Mouse (Mus musculus): ENCODE results near the gene Bmf.

Gene Bmf

DNA sequence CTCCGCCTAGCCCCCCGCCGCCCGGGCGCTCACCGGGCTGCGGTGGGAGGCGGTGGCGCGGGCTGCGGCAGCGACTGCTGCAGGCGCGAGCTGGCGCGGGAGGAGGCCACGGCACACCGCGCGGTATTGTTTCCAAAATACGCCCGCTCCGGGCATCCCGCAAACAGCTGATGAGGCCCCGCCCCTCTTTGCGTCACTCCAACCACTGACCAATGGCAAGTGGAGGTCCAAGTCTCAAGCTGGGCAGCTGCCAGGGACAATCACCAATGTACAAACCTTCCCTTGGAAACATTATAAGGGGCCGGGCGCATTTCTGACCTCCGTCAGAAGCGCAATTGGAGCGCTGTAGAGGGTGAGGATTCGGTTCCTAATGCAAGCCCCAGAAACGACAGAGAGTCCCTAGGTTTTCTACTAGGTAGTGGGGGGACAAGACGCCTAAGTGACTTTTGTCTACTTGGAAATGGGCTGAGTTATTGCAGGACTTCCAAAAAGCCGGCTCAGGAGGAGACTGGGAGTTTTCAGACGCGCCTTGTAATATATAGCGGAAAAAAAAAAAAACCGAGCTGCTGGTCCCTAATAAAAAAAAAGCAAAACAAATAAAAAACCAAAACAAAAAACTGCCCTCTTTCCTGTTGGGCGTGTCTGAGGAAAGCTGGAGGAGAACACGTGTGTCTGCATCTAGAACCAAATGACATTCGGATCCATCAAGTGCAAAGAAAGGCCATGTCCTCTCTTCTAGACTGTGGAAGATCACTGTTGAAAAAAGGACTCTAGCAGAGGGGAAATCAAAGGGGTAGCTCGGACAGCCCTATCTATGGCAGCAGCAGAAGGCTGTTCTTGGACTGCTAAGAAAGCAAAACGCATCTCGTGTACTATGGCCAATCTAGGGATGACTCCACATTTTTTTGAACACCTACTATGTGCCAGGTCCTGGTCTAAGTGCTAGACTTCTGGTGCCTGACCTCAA is at the start of gene Bmf:
TSS of gene Bmf (minus strand) at position 181 of the 967 bp plus-strand sequence.
- DNase-seq (ENCODE audit: low spot score) = peak; percentile 59

DNA sequence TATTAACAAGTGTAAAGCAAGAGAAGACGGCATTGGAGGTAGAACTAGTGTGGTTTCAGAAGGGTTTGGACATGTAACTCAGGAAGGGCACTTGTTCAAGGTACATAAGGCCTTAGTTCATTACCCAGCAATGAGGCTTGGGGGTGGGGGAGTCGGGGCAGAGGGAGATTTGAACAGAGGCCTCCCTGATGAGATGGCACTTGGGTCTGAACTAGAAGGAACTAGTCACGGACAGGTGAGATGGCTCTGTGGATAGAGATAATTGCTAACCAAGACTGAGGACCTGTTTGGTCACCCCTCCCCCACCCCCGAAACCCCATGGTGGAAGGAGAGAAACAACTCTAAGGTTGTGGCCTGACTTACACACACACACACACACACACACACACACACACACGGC is 49.6 kb upstream of the Bmf start:
- no peak for DNase-seq (ENCODE audit: low spot score)

DNA sequence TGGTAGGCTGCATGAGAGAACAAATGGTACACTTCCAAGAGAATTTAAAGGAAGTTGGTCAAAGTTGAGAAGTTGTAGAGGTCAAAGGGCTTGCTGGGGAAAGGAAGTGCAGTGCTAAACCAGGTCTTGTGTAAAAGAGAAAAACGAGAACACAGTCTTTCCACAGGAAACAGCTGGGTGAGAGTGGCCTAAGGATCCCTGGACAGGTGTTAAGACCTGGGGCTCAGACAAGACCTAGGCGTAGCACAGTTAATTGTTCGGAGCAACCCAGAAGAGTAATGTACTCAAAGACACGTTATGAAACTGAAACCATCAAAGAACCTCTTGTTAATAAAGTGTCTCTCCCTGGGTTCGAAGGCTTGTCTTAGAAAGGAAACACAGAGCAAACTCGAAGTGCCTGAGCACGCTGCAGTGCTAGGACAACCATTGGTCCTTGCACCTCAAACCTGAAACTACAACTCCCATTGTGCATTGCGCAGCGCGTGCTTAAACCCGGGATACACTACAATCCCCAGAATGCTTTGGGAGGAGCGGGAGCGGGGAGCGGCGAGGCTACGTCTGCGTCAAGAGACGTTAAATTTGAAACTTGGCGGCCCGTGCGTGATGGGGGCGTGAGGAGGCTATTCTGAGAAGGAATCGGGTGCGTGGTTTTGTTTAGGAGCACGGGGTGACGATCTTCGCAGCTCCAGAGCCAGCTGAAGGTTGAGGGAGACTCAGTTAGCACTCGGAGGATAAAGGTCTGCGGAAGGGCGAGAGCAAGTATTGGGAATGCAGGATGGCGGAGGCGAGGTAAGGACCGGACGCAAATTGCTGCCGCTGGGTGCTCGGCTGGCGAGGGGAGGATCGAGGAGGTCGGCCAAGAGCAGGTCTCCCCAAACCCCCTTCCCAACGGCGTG is 48.4 kb upstream of the Bmf start, which contains the start of gene Bub1b:
TSS of gene Bub1b (plus strand) at position 539 of the 896 bp plus-strand sequence.
- peak; percentile 80 for DNase-seq (ENCODE audit: low spot score)

DNA sequence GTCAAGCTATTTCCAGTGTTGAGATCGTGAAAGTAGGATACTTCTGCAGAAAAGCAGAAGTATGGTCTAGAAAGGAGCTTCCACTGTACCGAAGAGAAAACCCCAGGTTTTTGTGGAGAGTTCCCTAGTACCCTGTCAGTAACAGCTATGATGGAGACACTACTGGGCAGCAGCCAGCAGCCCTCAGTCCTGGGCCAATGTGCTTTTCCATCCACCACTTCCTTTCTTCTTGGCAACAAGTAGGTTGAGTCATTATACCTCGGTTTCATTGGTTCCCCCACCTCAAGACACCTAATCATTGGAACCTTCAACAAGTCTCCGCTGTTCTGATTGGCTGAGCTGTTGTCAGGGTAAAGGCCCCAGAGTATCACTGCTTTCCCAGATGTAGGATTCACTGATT is 41.6 kb upstream of the Bmf start:
- no peak for DNase-seq (ENCODE audit: low spot score)

DNA sequence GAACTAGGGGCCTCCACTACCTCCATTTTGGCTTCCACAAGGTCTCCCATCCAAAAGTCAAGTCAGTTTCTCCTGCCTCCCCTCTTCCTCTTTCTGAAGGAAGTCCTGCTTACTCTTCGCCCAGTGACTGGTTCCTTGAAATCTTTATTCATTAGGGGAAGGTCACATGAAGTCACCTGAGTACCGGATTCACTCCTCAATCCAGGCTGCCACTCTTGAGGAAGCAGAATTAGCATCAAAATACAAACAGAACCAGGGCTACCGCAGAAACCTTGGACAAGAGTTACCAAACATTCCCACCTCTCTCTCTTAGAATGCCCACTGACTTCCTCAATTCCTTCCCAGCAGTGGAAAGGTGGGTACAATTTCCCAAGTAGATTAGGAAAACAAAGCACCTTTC is 38.2 kb upstream of the Bmf start:
- DNase-seq (ENCODE audit: low spot score) = no peak

DNA sequence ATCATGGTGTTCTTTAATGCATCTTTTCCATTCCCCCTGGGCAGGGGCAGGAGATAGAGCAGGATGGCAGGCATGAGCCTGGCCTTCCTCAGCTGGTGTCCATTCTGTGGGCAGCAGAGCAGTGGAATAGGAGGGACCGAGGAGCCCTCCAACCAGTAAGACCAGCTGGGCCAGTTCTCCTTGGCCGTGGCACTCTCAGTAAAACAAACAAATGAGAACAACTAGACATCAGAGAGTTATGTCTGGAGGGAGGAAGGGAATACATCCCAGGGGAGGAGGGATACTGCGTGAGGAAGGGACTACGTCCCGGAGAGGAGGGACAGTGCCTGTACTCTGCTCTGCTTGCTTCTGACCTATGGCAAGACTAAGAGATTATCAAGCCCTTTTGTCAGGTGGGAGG is 36.5 kb upstream of the Bmf start:
- no peak for DNase-seq (ENCODE audit: low spot score)

DNA sequence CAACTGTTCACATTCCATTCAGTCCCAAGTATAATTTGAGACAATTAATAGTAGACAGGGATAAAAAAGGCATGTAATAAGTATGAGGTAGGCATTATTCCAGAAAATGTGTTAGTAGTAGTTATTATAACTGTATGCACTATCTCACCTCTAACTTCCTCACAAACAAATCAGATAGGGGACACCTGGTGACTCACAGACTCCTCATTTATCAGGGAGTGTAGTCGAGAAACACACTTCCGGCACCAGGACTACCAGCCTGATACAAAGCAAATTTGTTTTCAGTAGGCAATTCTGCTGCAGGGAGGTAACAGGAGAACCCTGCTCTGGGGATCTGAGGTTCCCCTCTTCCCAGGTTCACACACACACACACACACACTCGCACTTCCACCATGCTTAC is 23.6 kb upstream of the Bmf start:
- no peak for DNase-seq (ENCODE audit: low spot score)

DNA sequence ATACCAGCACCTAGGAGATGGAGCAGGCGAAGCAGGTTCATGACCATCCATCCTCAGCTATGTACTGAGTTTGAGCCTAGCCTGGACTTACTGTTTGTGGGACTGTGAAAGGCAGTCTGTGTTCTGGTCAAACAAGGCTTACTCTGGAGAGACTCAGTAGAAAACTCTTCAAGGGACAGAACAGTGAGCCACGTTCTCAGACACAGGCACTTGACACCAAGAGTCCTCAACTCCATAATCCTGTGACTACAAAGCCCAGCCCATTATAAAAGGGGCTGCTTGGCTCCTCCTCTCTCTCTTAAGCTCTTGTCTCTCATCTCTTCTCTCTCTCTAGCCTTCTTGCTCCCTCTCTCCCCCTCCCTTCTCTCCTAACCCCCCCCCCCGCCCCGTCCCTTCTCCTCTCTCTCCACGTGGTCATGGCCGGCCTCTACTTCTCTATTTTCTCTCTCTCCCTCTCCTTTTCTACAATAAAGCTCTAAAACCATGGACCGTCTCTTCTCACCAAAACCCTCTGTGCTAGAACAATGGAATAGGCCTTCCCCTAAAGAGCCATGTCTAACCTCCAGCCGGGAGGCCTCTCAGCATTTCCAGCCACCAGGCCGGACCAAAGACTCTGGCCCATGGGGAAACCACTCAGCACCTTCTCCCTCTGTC is 22.8 kb upstream of the Bmf start:
- no peak for DNase-seq (ENCODE audit: low spot score)

DNA sequence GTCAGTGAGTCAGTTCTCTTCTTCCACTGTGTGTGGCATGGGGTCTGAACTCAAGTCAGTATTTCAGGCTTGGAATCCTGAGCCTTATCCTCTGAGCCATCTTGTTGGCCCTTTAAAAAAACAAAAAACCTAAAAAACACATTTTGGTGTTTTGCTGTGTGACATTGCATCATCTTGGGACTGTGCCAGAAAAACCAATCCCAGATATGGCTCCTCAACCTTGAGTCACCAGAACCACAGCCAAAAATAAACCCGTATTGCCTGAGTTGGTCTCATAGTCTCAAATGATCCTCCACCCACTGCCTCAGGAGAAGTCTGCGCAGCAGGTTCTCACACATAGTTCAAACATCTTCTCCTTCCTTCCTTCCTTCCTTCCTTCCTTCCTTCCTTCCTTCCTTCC is 21.5 kb upstream of the Bmf start:
- no peak for DNase-seq (ENCODE audit: low spot score)

DNA sequence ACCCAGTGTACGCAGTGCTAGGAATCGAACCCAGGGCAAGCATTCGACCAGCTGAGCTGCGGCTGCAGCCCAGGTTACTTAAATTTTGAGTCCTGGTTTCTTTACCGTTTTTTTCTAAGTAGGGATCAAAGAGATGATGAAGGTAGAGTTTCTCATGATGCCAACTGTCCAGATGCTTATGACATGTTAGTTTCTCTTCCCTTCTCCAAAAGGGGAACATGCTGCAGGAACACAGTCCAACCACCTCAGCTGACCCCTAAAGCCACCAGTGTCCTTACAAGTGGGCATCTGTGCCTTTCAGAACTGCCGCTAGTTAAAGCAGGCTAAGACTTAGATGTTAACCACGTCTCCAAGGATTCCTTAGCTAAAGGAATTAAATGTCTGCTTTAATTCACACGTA is 17.7 kb upstream of the Bmf start:
- DNase-seq (ENCODE audit: low spot score) = no peak

DNA sequence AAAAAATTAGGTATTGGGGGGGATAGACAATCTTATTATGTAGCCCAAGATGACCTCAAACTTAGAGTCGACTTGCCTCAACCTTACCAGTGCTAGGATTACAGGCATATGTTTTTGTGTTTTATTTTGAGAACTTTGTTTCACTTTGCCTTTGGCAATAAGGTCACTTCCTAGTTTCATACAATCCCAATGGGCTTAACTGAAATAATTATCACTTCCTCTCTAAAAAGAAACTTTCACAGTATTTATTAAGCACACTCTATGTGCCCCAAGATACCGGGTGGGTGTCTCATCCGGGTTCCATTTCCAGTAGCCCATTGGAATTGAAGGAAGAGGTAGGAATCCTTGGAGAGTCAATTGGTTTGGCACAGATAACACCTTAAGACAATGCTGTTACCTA is 12.9 kb upstream of the Bmf start:
- DNase-seq (ENCODE audit: low spot score) = no peak

DNA sequence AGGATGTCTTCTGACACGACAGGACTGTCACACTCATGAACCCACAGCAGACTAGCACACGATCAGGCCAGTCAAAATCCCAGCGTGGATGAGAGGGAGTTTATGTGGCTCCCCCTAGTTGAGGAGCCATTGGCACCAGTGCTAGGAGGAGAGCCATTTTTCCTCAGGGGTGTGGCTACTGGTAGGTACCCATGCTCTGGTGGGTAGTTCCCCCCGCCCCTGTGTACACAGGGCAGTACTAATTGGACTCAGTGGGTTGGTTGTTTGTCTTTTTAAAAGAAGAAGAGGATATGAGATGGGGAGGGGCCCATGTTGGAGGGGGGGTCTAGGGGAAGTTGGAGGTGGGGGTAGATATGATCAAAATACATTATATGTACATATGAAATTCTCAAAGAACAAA is 12.5 kb upstream of the Bmf start:
- no peak for DNase-seq (ENCODE audit: low spot score)

DNA sequence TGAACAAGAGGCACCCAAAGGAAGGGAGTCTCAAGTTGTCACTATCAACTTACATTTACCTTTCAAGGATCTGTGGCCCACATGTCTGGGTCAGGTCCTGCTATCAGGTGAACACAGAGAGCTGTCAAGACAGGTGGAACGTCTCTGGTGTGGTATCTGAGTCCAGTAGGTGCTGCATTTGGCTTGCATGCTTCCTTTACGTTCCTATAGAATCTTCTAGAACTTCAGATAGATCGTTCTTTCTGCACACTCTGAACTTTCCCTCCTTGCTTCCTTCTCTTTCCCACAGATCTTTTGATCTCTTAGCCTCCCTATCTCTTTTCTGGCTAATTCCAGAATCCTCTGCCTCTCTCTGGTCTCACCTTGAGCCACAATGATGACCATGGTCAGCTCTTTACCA is 8.9 kb upstream of the Bmf start:
- no peak for DNase-seq (ENCODE audit: low spot score)

DNA sequence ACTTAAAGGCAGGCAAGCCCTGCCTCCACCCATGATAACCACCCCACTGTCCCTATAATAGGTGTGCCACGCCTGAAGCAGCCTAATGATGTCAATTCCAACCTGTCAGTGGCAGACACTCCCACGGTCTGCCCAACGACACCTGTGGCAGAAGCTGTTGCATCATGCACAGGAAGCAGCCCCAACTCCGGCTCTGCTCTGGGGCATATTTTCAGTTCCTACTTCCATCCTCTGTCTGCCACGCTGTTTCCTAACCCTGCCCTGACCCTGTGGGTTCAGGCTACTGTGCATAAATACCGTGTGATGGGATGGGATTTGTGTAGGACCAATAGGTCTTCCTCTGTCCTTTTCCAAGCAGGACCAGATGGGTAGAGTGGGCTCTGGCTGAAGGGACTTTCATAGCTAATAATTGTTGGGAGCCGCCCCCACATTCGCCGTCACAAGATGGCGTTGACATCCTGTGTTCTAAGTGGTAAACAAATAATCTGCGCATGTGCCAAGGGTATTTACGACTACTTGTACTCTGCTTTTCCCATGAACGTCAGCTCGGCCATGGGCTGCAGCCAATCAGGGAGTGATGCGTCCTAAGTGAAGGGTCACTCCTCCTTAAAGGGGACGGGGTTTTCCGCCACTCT is 5.0 kb upstream of the Bmf start:
- peak; percentile 42 for DNase-seq (ENCODE audit: low spot score)

DNA sequence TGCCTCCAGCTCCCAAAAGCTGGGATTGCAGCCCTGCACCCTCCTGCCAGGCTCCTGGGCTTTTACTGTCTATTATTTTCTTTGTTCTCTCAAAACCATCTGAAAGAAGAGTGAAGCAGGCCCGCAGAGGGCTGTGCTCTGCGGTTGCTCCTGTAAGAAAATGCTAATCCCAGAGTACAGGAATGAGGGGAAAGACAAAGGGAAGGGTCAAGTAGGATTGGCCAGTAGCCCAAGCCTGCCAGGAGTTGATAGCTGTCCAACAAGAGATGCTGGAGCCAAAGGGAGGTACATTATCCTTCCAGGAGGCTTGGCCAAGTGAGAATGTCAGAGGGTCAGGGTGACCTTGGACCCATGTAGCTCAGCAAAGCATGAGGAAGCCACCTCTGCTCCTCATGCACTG is 2.1 kb upstream of the Bmf start:
- DNase-seq (ENCODE audit: low spot score) = no peak

DNA sequence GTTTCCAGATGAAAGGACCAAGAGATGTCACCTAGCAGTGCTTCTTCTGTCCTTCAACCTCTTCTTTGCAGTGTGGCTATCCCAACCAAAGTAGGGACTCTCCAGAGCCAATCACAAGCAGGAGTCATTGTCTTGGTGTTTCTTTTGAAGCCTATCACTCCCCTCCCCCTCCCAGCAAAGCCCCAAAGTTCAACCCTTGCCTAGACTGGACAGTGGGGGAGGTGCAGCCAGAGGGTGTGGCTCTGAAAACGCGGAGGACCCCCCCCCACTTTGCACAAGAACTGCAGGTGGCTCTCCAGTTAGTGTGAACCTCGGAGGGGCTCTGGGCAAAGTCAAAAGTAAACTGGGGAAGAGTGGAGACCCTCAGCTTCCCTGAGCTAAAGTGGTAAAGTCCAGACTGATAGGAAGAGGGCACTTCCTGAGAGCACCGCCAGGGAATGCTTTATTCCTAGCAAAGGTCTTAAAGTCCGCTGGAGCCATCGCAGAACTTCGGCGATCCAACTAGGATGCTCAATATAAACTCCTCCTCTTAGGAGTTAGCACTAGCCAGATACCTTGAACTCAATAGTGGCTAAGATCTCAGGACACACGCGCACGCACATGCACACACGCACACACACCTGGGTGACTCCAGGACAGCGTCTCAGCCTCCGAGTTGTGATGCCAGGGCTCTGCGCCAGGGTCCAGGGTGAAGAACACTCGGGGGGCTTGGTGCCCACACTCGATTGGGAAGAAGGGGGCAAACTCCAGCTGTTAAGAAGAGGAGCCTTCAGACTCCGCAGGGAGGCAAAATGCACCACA is 866 bp downstream of the Bmf start:
- no peak for DNase-seq (ENCODE audit: low spot score)

DNA sequence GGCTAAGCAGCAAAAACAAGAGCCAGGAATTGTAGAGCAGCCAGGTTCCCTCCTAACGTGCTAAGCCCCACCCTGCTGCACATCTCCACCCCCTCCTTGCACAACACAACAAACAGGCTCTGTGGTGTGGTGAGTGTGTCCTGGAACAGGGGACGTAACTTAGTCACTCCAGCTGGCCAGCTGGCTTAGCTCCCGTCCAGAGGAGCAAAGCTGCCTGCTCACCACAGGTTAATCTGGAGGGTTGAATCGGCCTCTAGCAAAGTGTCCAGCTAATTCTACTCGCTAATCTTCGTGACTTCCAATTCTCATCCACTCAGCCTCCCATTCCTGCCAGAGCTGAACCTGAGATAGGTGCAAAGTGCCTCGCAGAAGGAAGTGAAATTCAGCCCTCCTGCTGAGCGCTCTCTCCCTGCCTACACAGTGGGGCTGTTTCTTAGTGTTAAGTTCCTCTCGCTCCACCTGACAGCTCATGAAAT is 1.9 kb downstream of the Bmf start:
- DNase-seq (ENCODE audit: low spot score) = no peak

DNA sequence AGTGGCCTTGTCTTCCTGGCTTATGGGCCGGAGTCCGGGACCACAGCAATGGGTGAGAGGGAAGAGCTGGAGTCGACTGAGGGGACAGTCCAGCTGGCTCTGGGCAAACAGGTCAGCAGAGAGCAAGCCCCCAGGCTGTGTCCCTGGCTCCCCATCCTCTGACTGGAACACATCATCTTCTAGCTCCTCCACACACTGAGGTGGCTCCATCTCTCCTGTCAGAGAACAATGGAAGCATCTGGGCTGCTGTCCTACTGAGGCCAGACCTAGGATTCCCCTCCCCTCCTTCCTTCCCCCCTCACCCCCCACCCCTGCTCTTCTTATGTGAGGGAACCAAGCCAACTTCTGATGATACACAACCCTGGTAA is 2.7 kb downstream of the Bmf start:
- no peak for DNase-seq (ENCODE audit: low spot score)

DNA sequence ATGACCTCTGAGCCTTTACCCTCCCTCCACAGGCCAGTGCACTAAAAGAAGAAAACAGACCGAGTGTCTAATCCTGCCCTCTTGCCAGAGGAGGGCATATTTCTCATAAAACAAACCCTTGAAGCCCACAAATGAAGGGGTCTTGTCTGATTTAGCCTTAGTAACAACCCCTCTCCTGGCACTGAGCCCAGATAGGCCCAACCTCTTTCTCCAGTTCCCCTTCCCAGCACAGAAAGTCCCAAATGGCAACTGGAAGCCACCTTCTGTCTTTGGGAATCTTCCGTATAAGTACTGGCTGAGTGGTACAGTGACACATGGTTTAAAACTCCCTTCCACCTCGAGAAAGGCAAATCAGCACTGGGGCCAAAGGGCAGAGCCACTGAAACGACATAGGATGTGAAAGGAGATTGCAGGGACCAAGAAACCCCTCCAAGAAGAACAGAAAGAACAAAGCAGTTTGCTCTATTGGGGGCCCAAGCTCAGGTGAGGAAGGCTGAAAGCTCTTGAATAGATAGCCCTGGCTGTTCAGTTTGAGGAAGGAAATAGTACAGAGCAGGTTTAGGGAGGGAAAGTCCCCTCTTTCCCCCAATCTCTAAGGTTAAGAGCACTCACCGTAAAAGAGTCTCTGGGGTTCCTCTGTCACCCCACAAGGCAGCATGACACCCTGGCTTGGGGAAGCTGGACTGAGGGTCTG is 3.2 kb downstream of the Bmf start:
- no peak for DNase-seq (ENCODE audit: low spot score)

Measured in spleen, adult 12 weeks (tissue).